Mouse (Mus musculus): ENCODE results near the gene Bmper. TPM values are rescaled to one million over a fixed set of nuclear protein-coding genes. Genes with fewer than 3 reads are reported as not detected.

Gene Bmper
- total and polyA plus RNA-seq, 2 experiments: 0.23 to 1.2 TPM

DNA sequence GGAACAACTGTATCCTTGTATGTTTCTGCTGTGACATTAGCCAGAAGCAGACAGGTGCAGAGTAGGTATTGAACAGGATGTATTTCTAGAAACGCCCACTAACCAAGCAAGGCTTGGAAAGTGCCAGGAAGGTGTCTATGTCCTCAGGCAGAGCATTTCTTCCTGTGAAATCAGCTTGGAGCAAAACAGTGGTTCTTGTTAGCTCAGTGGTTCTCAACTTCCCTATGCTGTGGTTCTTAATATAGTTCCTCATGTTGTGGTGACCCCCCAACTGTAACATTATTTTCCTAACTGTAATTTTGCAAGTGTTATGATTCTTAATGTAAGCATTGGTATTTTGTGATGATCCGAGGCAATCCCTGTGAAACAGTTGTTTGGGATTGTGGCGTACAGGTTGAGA lies 70.7 kb downstream of the Bmper start:
- Histone ChIP-seq H3K36me3 (ENCODE audit: control insufficient read depth, insufficient read depth, low read length) (no peaks in the 10 kb centered on the region), H3K4me3 (ENCODE audit: insufficient read depth, low read depth, low read length) (no peak overlapping the region), H3K79me2 (ENCODE audit: control insufficient read depth, insufficient read depth, low read length) (no peaks in the 10 kb centered on the region), H3K9ac (ENCODE audit: low read depth, low read length) (no peak overlapping the region), H3K27ac (replicated peaks; ENCODE audit: insufficient read depth, low read depth, low read length) (no peak overlapping the region), H3K27me3 (ENCODE audit: control insufficient read depth, insufficient read depth, low read length) (peaks cover 4% of the 10 kb centered on the region; the same call in 1 of the 2 replicates), H3K4me1 (ENCODE audit: control insufficient read depth, insufficient read depth, low read length) (no peaks in the 10 kb centered on the region)
- DNase-seq (ENCODE audit: extremely low read depth, low read depth, low spot score): no peak
- 80% methylated on average over 3 of the region's 3 CpGs for WGBS
- no peak for TF ChIP-seq POLR2A (IDR thresholded peaks at IDR 0.05; ENCODE audit: extremely low read depth, insufficient read depth, low read length)
- TF ChIP-seq CTCF (IDR thresholded peaks at IDR 0.05; ENCODE audit: low read depth, low read length): no peak

DNA sequence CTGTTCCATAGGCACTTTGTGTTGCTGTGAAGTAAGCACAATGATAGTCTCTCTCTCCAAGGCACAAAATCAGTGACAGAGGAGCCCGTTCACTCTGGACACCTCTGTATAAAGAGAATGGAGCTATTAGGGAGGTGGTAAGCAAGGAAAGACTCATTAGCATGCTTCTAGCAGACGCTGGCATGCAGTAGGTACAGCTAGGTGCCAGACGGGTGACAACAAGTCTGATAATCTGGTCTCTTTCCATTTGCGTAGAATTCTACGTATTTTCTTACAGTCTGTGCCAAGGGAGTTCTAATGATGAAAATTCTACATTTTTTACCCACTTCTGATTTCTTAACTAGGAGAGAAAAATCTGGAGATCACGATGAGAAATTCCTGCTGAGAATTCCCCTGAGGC lies 72.7 kb downstream of the Bmper start:
- WGBS: 85% methylated on average over 6 of the region's 6 CpGs
- TF ChIP-seq POLR2A (IDR thresholded peaks at IDR 0.05; ENCODE audit: extremely low read depth, insufficient read depth, low read length) (no peak), CTCF (IDR thresholded peaks at IDR 0.05; ENCODE audit: low read depth, low read length) (no peak)
- H3K79me2 ChIP-seq (ENCODE audit: control insufficient read depth, insufficient read depth, low read length): no peaks in the 10 kb centered on the region
- peaks cover 6% of the 10 kb centered on the region; the same call in 1 of the 2 replicates for H3K27me3 ChIP-seq (ENCODE audit: control insufficient read depth, insufficient read depth, low read length)
- H3K4me3 ChIP-seq (ENCODE audit: insufficient read depth, low read depth, low read length): no peak overlapping the region
- H3K27ac ChIP-seq (replicated peaks; ENCODE audit: insufficient read depth, low read depth, low read length): no peak overlapping the region
- DNase-seq (ENCODE audit: extremely low read depth, low read depth, low spot score): no peak
- H3K4me1 ChIP-seq (ENCODE audit: control insufficient read depth, insufficient read depth, low read length): no peaks in the 10 kb centered on the region; the same call in 1 of the 2 replicates
- no peaks in the 10 kb centered on the region for H3K36me3 ChIP-seq (ENCODE audit: control insufficient read depth, insufficient read depth, low read length)
- no peak overlapping the region for H3K9ac ChIP-seq (ENCODE audit: low read depth, low read length)

DNA sequence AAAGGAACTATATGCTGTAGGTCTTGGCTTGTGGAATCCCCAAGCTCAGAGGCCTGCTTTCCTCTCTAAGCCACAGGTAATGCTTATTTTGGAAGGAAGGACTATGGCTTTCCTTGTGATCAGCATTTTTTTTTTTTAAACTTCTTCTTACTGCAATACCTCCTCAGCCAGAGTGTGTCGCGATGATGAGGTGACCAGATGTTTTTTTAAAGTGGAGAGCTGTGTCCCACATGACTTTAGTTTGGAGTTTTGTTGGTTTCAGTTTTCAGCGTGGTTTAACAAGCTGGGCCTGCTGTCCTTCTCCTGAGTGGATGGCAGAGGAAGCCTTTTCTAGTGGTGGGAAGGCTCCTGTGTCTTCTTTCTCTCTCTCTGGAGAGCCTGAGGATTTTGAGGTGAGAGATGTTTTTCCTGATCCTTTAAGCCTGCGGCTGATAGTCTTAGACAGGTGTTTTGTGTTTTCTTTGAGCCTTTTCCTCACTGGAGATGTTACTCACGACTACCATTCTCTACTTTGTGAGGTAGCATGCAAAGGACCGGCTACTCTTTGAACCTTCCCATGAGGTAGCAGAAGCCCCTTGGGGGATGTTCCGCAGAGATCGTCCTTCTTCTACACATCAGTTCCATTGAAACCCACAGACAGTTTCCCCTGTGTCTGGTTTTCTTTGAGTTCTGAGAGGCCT lies 74.8 kb downstream of the Bmper start:
- 90% methylated on average over 8 of the region's 8 CpGs for WGBS
- no peaks in the 10 kb centered on the region; the same call in 1 of the 2 replicates for H3K4me1 ChIP-seq (ENCODE audit: control insufficient read depth, insufficient read depth, low read length)
- H3K36me3 ChIP-seq (ENCODE audit: control insufficient read depth, insufficient read depth, low read length): no peaks in the 10 kb centered on the region
- TF ChIP-seq CTCF (IDR thresholded peaks at IDR 0.05; ENCODE audit: low read depth, low read length): no peak
- DNase-seq (ENCODE audit: extremely low read depth, low read depth, low spot score): no peak
- peaks cover 6% of the 10 kb centered on the region; the same call in 1 of the 2 replicates for H3K27me3 ChIP-seq (ENCODE audit: control insufficient read depth, insufficient read depth, low read length)
- no peak overlapping the region for H3K27ac ChIP-seq (replicated peaks; ENCODE audit: insufficient read depth, low read depth, low read length)
- H3K79me2 ChIP-seq (ENCODE audit: control insufficient read depth, insufficient read depth, low read length): no peaks in the 10 kb centered on the region
- no peak overlapping the region for H3K4me3 ChIP-seq (ENCODE audit: insufficient read depth, low read depth, low read length)
- no peak overlapping the region for H3K9ac ChIP-seq (ENCODE audit: low read depth, low read length)

DNA sequence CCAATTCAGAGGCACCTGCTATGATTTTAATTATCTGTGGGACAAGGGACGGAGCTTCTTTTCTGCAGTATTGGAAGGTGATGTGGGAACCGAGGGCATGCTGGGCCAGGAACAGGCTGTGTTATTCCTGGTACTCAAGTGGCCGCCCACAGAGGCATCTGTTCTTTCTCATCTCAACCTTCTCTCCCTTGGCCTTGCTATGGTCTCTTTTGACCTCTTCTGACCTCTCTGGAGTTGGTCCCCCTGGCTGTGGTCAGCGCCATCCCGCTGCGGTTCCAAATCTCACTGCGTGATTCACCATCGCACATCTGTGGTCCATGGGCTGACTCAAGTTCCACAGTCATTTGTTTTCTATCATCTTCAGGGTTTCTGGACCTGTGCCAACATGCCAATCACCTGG lies 77.5 kb downstream of the Bmper start:
- Histone ChIP-seq H3K9ac (ENCODE audit: low read depth, low read length) (no peak overlapping the region), H3K27ac (replicated peaks; ENCODE audit: insufficient read depth, low read depth, low read length) (no peak overlapping the region)
- 96% methylated on average over 8 of the region's 8 CpGs for WGBS

DNA sequence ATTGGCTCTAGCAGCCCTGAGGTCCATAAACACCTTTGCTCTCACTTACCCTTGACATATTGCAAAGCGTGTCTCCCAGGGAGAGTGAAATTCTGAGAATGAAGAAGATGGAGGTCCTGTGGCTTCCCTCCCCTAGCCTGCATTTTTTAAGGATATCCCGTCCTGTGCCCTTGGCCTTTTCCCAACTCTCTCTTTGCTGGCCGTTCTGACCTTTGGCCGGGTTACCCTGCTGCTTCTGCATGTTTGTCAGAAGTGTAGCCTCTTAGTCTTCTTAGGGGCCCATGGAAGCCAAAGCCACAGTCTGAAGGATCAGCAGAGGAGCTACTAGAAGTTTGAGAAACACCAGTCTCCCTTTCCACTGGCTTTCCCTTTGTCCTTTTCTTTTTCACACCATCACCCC lies 82.8 kb downstream of the Bmper start:
- DNase-seq (ENCODE audit: extremely low read depth, low read depth, low spot score): peak; percentile 39
- TF ChIP-seq POLR2A (IDR thresholded peaks at IDR 0.05; ENCODE audit: extremely low read depth, insufficient read depth, low read length) (no peak), CTCF (IDR thresholded peaks at IDR 0.05; ENCODE audit: low read depth, low read length) (no peak)
- Histone ChIP-seq H3K9ac (ENCODE audit: low read depth, low read length) (no peak overlapping the region), H3K79me2 (ENCODE audit: control insufficient read depth, insufficient read depth, low read length) (no peaks in the 10 kb centered on the region), H3K27ac (replicated peaks; ENCODE audit: insufficient read depth, low read depth, low read length) (no peak overlapping the region), H3K4me1 (ENCODE audit: control insufficient read depth, insufficient read depth, low read length) (peaks cover 10% of the 10 kb centered on the region), H3K36me3 (ENCODE audit: control insufficient read depth, insufficient read depth, low read length) (no peaks in the 10 kb centered on the region), H3K4me3 (ENCODE audit: insufficient read depth, low read depth, low read length) (no peak overlapping the region), H3K27me3 (ENCODE audit: control insufficient read depth, insufficient read depth, low read length) (no peaks in the 10 kb centered on the region)
- 33% methylated on average over 4 of the region's 4 CpGs for WGBS

More for the DNA sequence above, 77.5 kb downstream of the Bmper start:
- Histone ChIP-seq H3K79me2 (ENCODE audit: control insufficient read depth, insufficient read depth, low read length) (no peaks in the 10 kb centered on the region), H3K36me3 (ENCODE audit: control insufficient read depth, insufficient read depth, low read length) (no peaks in the 10 kb centered on the region), H3K27me3 (ENCODE audit: control insufficient read depth, insufficient read depth, low read length) (peaks cover 6% of the 10 kb centered on the region; the same call in 1 of the 2 replicates), H3K4me3 (ENCODE audit: insufficient read depth, low read depth, low read length) (no peak overlapping the region), H3K4me1 (ENCODE audit: control insufficient read depth, insufficient read depth, low read length) (no peaks in the 10 kb centered on the region; the same call in 1 of the 2 replicates)
- no peak for DNase-seq (ENCODE audit: extremely low read depth, low read depth, low spot score)
- TF ChIP-seq POLR2A (IDR thresholded peaks at IDR 0.05; ENCODE audit: extremely low read depth, insufficient read depth, low read length): no peak

DNA sequence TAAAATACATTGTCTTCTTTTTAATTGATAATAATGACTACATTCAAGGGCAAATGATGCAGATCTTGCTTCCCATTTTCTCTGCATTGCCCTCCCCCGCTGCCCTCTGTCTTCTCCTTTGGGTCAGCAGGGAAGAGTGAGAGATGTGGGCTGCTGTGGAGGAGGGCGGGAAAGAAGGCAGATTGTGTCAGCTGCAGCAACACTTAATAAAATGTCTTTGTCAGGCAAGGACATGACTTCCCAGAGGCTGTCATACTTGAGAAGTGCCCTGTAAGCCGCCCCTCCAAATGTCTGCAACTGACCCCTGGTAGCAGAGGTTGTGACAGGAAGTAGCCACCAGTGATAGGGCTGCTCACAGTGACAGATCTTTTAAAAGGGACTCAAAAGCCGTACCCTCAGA lies 83.3 kb downstream of the Bmper start:
- H3K79me2 ChIP-seq (ENCODE audit: control insufficient read depth, insufficient read depth, low read length): no peaks in the 10 kb centered on the region
- H3K4me3 ChIP-seq (ENCODE audit: insufficient read depth, low read depth, low read length): no peak overlapping the region
- no peak overlapping the region for H3K9ac ChIP-seq (ENCODE audit: low read depth, low read length)
- no peak for DNase-seq (ENCODE audit: extremely low read depth, low read depth, low spot score)
- WGBS: 87% methylated on average over 4 of the region's 4 CpGs
- no peaks in the 10 kb centered on the region for H3K27me3 ChIP-seq (ENCODE audit: control insufficient read depth, insufficient read depth, low read length)
- no peak overlapping the region for H3K27ac ChIP-seq (replicated peaks; ENCODE audit: insufficient read depth, low read depth, low read length)
- H3K4me1 ChIP-seq (ENCODE audit: control insufficient read depth, insufficient read depth, low read length): peaks cover 10% of the 10 kb centered on the region
- no peaks in the 10 kb centered on the region for H3K36me3 ChIP-seq (ENCODE audit: control insufficient read depth, insufficient read depth, low read length)
- no peak for TF ChIP-seq POLR2A (IDR thresholded peaks at IDR 0.05; ENCODE audit: extremely low read depth, insufficient read depth, low read length)
- TF ChIP-seq CTCF (IDR thresholded peaks at IDR 0.05; ENCODE audit: low read depth, low read length): no peak

Data from liver, adult 2 months (tissue).